ENCODE assay signal across 9 mouse cellular contexts in genomic region chr11:5411577-5411976, GRCm38 (mm10). TPM values are rescaled to one million over a fixed set of nuclear protein-coding genes. Genes with fewer than 3 reads are reported as not detected.
DNase-seq lines count a peak whose midpoint lies in the region; ATAC-seq lines count a peak whose summit lies in the region.
"Had no signal": no experiment of that assay in that cellular context is flagged by ENCODE, and none has a peak within 500 bp of the region (broad histone marks: within the 10 kb centered on the region; RNA-seq: fewer than 3 reads in every experiment).

No protein-coding gene starts in this region.

- H3K9me3 ChIP-seq in heart, embryonic 14.5 days (ENCODE audit: control insufficient read depth, low read length), result no peaks in the 10 kb centered on the region
- H3K9me3 ChIP-seq in intestine, embryonic 14.5 days (ENCODE audit: control insufficient read depth, low read length), result no peaks in the 10 kb centered on the region
- H3K9me3 ChIP-seq in lung, embryonic 15.5 days, result no peaks in the 10 kb centered on the region
- H3K9me3 ChIP-seq: G1E had no signal

- peaks cover 23 to 52% of the 10 kb centered on the region in 2 experiments for H3K4me1 ChIP-seq in heart, embryonic 14.5 days (ENCODE audit: control insufficient read depth in 2 of 2, insufficient read depth in 2 of 2, low read length in 2 of 2)
- peaks cover 32% of the 10 kb centered on the region for H3K4me1 ChIP-seq in intestine, embryonic 14.5 days (replicated peaks; ENCODE audit: control insufficient read depth, insufficient read depth, low read length)
- H3K4me1 ChIP-seq in lung, embryonic 15.5 days, result peaks cover 55% of the 10 kb centered on the region

- ATAC-seq in heart, embryonic 14.5 days (ENCODE audit: insufficient number of reproducible peaks, insufficient read depth, low FRiP score, low read depth), result no peak
- ATAC-seq in intestine, embryonic 14.5 days (replicated peaks; ENCODE audit: low FRiP score, low TSS enrichment, low read depth), result peak; percentile 88
- peak; percentile 83 for ATAC-seq in lung, embryonic 15.5 days (ENCODE audit: borderline replicate concordance, extremely low read depth, low FRiP score, low TSS enrichment)

- no peaks in the 10 kb centered on the region for H3K27me3 ChIP-seq in heart, embryonic 14.5 days (ENCODE audit: control insufficient read depth, insufficient read depth, low read length)
- no peaks in the 10 kb centered on the region for H3K27me3 ChIP-seq in intestine, embryonic 14.5 days (replicated peaks; ENCODE audit: control insufficient read depth, insufficient read depth, low read length)
- no peaks in the 10 kb centered on the region for H3K27me3 ChIP-seq in lung, embryonic 15.5 days

- no peak for DNase-seq in heart, postnatal 25 days (ENCODE audit: low spot score)
- DNase-seq in WW6 (ENCODE audit: low read depth, low spot score), result peak; percentile 71
- DNase-seq in intestine, embryonic 14.5 days (ENCODE audit: low spot score), result no peak
- DNase-seq in urinary bladder, postnatal 25 days (ENCODE audit: low spot score), result peak; percentile 11
- no peak for DNase-seq in layer of hippocampus, adult 18-20 months (ENCODE audit: low spot score in 2 of 2)
- DNase-seq in layer of hippocampus, adult 11-12 months (ENCODE audit: low spot score), result no peak

- H3K9ac ChIP-seq in heart, embryonic 14.5 days (ENCODE audit: low read length), result no peak overlapping the region
- H3K9ac ChIP-seq in intestine, embryonic 14.5 days (ENCODE audit: low read length), result no peak overlapping the region
- H3K9ac ChIP-seq in lung, embryonic 15.5 days, result no peak overlapping the region

- intact Hi-C loops in heart, postnatal 25 days (cut with DNase I), result no loop called here

- 34% methylated on average over 9 of the region's 9 CpGs for WGBS in heart, embryonic 14.5 days
- 21% methylated on average over 9 of the region's 9 CpGs for WGBS in intestine, embryonic 14.5 days
- WGBS in lung, embryonic 15.5 days, result 30% methylated on average over 9 of the region's 9 CpGs

- H3K4me2 ChIP-seq in heart, embryonic 14.5 days (ENCODE audit: low read length), result peak overlapping the region; percentile 17; the same call in 1 of the 2 replicates
- no peak overlapping the region for H3K4me2 ChIP-seq in intestine, embryonic 14.5 days (ENCODE audit: low read length)
- peak overlapping the region; percentile 27; the same call in 1 of the 2 replicates for H3K4me2 ChIP-seq in lung, embryonic 15.5 days

- no peaks in the 10 kb centered on the region for H3K36me3 ChIP-seq in heart, embryonic 14.5 days (ENCODE audit: control insufficient read depth, insufficient read depth, low read length)
- no peaks in the 10 kb centered on the region for H3K36me3 ChIP-seq in intestine, embryonic 14.5 days (ENCODE audit: control insufficient read depth, insufficient read depth, low read length)
- no peaks in the 10 kb centered on the region for H3K36me3 ChIP-seq in lung, embryonic 15.5 days

- no peak overlapping the region for H3K4me3 ChIP-seq in heart, embryonic 14.5 days (ENCODE audit: control insufficient read depth in 1 of 2, insufficient read depth in 1 of 2, low read depth in 1 of 2, low read length in 2 of 2)
- no peak overlapping the region for H3K4me3 ChIP-seq in intestine, embryonic 14.5 days (ENCODE audit: low read depth, low read length)
- no peak overlapping the region for H3K4me3 ChIP-seq in lung, embryonic 15.5 days

- no peak overlapping the region for H3K27ac ChIP-seq in heart, embryonic 14.5 days (replicated peaks in 1 of 2; ENCODE audit: control insufficient read depth in 1 of 2, insufficient read depth in 1 of 2, low read depth in 2 of 2, low read length in 2 of 2)
- peak overlapping the region; percentile 17; the same call in 1 of the 2 replicates for H3K27ac ChIP-seq in intestine, embryonic 14.5 days (ENCODE audit: low read depth)
- peak overlapping the region; percentile 64 for H3K27ac ChIP-seq in lung, embryonic 15.5 days

RNA-seq across cellular contexts. Expression of gene Znrf3, which starts 33.1 kb away (rescaled TPM):
- 7.2 and 7.5 TPM in 2 replicates for polyA plus RNA-seq in heart, embryonic 14.5 days (2014; fragmentation: Nextera tagmentation; extraction: Ambion mirVana)
- 1 to 10 TPM; 9.4 to 9.7 TPM for total RNA-seq in heart, postnatal 25 days (2021)
- 12.0 and 12.8 TPM in 2 replicates for polyA plus RNA-seq in intestine, embryonic 14.5 days (2014; fragmentation: Nextera tagmentation; extraction: Ambion mirVana)
- polyA plus RNA-seq in lung, embryonic 15.5 days (2015; fragmentation: Nextera tagmentation; extraction: Ambion mirVana), result 14.7 and 15.8 TPM in 2 replicates
- 10 to 100 TPM; 19.7 to 20.5 TPM for total RNA-seq in layer of hippocampus, adult 18-20 months (2021)

Comparison
In these comparisons a context has a peak if more than half of its experiments do, and no peak if none do; other contexts are left out.
1. H3K27ac ChIP-seq: peak in intestine, embryonic 14.5 days (single experiment) and lung, embryonic 15.5 days (single experiment); none in heart, embryonic 14.5 days (0 of 2).
2. DNase-seq: peak in WW6 (single experiment) and urinary bladder, postnatal 25 days (single experiment); none in heart, postnatal 25 days (single experiment), intestine, embryonic 14.5 days (single experiment), layer of hippocampus, adult 18-20 months (0 of 2) and layer of hippocampus, adult 11-12 months (single experiment).